Mouse (Mus musculus): ENCODE measurements around the gene Olfr312.
"Not testable (repeated sequence)": the region's sequence is repeated elsewhere in the genome, so short reads cannot be mapped to it uniquely, and the experiment has no call there.

Gene Olfr312

DNA sequence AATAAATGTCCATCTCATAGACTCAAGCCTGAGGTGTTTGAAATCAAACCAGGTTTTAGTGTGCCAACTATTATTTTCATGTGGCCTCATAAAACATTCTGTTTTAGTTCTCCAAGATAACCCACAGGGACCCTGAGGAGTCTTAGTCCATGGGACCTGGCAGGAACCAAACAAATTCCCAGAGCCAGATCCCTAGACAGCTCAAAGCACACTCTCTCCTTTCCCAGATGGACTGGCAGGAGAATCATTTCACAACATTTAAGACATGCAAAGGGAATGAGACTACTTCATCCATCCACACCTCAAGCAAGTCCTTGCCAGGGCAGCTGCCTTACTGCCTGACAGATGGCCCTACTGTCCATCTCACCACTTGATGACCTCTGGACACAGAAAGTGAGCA lies at the start of gene Olfr312:
Gene Olfr312, plus strand, starts transcription at position 301 of the 400 bp plus-strand sequence.
- in situ Hi-C loops (cut with MboI; ENCODE audit: low sequenced_read_pairs) = not testable (repeated sequence)

DNA sequence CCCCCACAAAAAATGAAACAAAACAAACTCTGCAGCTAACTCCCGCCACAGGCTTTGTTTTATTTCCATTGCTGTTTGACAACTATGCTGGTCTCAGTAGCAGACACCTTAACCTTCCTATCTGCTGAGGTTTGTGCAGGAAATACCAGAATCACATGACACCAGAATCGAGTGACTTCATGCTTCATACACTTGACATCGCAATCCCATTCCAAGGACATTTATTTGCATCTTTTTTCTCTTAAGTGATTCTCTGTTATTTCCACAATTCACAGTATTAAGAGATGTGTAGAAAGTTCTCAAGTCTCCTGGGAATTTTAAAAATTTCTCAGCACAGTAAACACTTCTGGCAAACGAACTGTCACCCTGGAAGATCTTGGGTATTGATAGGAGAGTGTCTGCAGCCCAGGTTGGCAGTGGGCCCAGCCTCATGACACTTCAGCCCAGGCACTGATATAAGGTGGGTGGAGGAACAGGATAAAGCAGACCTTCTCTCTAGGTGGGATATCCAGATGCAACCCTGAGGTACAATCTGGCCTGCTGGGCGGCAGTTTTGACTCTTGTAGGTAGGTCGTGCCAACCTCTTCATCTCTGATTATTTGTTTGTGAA lies 46.5 kb upstream of the Olfr312 start, which contains the start of gene Olfr314:
Gene Olfr314, plus strand, starts transcription at position 473 of the 610 bp plus-strand sequence.
- in situ Hi-C loops (cut with MboI; ENCODE audit: low sequenced_read_pairs) = no loop called here

DNA sequence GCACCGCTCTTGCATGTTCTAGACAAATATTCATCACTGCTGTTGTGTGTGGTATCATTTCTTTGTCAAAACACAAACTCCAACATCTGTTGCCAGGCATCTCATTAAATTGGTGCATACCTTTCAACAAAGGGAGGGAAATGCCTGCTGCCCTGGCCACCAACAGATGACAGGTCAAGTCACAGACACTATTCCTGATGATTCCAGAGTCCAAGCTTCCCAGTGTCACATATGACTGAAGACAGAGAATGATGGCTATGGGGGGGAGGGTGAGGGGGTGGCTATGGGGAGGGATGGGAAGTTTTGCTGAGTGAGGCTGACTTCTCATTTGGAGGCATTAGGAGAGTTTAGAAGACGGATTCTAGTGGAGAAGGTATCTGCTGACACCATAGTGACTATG lies 44.9 kb upstream of the Olfr312 start:
- in situ Hi-C loops (cut with MboI; ENCODE audit: low sequenced_read_pairs) = no loop called here

DNA sequence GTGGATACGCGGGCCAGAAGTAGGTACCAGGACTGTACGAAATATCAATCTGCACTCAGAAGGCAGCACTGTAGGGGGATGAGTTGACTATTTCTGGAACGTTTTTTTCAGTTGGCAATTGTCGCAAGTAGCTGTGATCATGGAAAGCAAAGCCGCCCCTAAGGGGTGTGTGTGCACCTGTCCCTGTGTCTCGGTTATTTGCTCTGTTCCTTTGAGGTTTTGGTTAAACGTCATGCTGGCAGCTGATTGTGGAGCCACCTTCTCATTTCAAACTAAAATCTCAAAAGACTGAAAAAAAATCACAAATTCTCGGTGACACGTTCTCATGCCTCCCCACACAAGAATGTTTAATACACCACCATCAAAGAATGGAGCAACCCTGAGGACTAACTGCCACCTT lies 41.4 kb upstream of the Olfr312 start:
- in situ Hi-C loops (cut with MboI; ENCODE audit: low sequenced_read_pairs) = no loop called here

DNA sequence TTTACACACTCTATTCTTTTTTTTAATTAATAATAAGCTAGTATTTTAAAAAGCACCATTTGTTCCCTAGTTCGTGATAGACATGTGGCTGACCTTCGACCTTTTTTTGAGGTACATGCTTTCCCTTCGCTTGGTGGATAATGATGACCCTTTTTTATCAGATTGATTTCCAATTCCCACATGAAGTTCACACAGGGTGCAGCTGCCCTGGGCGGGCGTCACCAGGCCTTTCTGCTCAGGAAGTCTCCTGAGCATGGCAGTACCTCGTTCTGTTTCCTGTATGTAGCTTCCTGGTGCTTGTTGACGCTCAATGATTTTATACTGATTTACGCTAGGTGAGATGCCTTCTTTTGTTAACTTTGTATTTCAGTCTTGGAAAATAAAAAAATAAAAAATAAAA lies 40.7 kb upstream of the Olfr312 start:
- in situ Hi-C loops (cut with MboI; ENCODE audit: low sequenced_read_pairs) = no loop called here

DNA sequence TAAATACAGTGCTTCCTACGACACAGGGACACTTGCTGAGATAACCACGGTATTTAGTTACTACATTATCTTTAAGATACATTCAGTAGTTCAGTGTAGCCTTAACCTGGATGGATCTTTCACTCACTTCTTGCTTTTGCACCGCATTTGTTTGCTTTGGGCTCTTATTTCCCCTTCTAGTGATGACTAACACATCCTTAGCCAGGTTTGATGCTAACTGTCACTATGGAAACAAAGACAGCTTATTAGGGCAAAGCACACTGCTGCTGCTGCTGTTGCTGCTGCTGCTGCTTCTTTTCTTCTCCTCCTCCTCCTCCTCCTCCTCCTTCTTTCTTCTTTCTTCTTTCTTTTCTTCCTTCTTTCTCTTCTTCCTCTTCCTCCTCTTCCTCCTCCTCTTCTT lies 39.5 kb upstream of the Olfr312 start:
- in situ Hi-C loops (cut with MboI; ENCODE audit: low sequenced_read_pairs) = no loop called here

DNA sequence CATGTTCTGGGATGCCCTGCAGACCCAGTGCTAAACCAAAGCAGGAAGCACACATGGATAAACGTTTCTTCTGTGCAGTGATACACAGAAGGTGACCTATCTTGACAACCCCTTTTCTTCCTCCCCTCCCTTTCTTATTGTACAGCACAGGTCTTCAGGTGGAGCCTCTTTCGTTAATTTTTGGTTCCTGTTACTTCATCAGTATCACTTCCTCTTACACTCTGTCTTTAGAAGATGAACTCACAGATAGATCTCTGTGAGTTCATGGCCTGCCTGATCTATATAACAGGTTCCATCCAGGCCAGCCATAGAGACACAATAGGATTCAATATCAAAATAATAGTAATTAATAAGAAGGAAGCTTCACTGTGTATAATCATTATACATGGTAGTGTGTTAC lies 39.0 kb upstream of the Olfr312 start:
- in situ Hi-C loops (cut with MboI; ENCODE audit: low sequenced_read_pairs) = no loop called here

DNA sequence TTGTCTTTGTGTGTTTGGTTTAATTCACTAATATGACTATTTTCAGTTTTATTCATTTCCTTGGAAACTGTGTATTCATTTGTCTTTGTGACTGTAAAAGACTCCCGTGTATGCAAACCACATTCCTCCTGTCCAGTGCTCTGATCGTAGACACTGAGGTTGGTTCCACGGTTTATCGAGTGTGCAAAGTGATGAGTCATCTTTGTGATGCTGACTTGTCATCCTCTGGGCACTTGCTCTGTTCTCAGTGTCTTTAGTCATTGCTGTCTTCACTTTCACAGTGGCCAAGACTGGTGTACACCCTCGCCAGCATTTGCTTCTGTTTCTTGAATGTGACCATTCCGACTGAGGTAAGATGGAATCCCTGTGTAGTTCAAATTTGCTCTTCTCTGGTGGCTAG lies 38.4 kb upstream of the Olfr312 start:
- in situ Hi-C loops (cut with MboI; ENCODE audit: low sequenced_read_pairs) = no loop called here

DNA sequence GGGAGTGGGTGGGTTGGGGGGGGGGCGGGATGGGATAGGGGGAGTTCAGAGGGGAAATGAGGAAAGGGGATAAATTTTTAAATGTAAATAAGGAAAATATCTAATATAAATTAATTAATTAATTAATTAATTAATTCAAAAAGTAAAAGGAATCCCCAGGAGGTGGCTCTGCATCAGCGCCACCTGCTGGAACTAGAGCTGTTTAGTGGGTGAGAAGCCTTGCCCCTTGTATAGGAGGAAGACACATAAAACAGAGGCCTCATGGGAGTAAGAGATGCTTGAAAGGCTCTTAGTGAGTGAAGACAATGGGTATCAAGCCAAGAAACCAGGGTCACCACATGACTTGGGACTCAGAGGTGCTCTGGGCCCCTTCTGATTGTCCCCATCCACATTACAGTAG lies 33.2 kb upstream of the Olfr312 start:
- in situ Hi-C loops (cut with MboI; ENCODE audit: low sequenced_read_pairs) = no loop called here

DNA sequence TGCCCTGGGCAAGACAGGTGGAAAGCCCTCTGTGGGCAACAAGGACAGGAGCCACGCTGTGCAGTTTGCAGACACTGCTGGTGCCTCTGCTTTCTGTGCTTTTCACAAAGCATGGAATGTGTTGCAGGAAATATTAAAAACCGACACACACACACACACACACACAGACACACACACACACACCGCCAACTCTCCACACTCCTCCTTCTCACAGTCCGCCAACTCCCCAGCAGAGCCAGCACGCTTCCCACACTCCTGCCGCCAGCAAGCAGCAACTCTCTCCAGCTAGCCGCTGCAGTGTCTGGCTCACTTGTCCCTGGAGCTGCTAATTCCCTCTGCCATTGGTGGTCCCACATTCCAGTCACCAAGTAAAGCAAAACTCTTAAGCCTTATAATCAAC lies 32.2 kb upstream of the Olfr312 start:
- in situ Hi-C loops (cut with MboI; ENCODE audit: low sequenced_read_pairs) = no loop called here

DNA sequence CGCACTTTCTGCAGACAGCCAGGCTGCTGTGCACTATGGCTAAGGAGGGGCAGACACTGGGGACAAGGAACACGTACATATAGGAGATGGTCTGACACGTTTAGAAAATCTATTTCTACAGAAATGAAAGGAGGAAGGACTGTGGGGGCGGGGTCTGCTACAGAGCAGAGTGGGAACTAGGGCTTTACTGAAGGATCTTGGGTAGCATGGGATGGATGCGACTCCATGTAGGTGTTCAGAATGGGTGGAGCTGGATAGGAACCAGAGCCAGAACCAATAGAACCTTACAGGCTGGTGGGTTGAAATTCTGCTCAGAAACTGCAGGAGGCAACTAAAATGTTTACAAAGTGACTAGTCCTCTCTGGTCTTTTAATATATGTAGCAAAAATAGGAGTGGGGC lies 29.3 kb upstream of the Olfr312 start:
- in situ Hi-C loops (cut with MboI; ENCODE audit: low sequenced_read_pairs) = no loop called here

DNA sequence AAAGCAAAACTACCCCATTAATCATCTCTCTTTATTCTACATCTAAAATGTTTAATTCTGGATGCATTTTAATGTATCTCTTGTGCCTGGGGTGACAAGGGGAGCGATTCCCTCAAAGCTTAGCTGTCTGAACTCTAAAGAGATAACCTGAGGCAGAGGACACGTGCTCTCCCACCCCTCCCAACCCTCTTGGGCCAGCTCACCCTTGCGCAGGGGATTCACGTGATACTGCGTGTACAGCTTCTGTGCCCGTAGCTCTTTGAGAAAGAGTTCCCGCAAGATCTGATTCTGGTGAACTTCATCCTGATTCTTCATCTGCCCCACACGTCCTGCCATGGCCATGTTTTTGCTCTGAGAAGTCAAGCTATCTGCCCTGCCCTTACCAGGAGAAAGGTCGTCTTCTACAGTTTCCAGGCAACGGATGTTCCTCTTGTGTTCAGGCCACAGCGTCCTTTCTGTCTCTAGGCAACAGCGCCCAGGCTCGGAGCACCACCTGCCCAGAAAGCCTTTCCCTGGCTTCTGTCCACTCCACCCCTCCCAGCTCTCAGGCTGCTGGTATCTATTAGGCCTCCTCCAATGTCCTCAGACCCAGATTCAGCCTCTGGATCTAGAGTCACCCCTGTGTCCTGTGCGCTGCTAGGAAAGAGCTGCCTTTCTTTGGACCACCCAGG lies 27.3 kb upstream of the Olfr312 start, which contains the start of gene Fam183b:
Gene Fam183b, minus strand, starts transcription at position 403 of the 671 bp plus-strand sequence.
- in situ Hi-C loops (cut with MboI; ENCODE audit: low sequenced_read_pairs) = no loop called here

DNA sequence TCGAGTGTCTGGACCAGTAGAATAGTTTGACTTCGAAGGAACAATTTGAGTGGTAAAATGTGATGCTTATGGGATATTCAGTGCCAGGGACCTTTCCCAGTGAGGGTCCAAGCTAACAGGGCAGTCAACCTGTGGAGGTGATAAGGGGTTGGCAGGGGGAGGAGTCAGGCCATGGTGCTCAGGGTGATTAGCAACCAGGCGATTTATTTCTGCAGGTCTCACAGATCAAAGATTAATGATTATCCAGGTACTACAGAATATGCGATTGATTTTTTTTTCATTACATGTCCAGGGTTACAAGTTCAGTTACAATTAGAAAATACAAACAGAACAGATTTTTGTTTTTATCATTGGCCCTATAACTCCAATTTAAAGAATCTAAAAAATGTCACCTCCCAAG lies 25.2 kb upstream of the Olfr312 start:
- in situ Hi-C loops (cut with MboI; ENCODE audit: low sequenced_read_pairs) = no loop called here

DNA sequence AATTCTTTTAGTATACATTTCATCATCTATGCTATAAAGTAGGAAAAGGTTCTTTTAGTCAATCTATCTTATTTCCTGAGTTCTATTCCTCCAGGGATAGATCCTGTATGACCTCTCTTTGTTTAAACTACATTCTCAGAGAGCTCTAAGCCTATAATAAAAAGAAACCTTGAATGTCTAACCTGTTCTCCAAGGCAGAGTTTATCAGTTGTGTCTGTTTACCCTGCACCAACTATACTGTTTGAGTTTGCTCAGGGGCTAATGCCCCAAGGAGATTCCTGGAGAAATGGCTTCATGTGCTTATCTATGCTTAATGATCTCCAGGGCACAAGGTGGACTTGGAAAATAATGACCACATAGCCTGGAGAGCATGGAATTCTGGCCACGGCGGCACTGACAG lies 24.6 kb upstream of the Olfr312 start:
- in situ Hi-C loops (cut with MboI; ENCODE audit: low sequenced_read_pairs) = no loop called here

DNA sequence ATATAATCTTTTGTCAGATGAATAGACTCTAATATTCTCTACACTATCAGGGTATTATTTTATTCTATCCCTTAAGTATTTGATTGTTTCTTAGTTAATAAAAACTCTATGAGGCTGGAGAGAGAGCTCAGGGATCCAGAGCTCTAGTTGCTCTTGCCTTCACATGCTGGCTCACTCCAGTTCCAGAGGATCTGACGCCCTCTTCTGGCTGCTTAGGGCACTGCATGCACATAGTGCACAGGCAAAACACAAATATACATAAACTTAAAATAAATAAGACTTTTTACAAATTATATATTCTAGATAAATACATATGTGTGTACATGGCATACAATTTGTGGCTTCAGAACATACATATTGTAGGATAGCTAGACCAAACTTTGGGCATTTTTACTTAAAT lies 17.0 kb upstream of the Olfr312 start:
- in situ Hi-C loops (cut with MboI; ENCODE audit: low sequenced_read_pairs) = no loop called here

DNA sequence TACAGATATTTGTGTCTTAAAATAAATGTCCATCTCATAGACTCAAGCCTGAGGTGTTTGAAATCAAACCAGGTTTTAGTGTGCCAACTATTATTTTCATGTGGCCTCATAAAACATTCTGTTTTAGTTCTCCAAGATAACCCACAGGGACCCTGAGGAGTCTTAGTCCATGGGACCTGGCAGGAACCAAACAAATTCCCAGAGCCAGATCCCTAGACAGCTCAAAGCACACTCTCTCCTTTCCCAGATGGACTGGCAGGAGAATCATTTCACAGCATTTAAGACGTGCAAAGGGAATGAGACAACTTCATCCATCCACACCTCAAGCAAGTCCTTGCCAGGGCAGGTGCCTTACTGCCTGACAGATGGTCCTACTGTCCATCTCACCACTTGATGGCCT lies 14.3 kb upstream of the Olfr312 start, which contains the start of gene Olfr313:
Gene Olfr313, plus strand, starts transcription at position 301 of the 400 bp plus-strand sequence.
- in situ Hi-C loops (cut with MboI; ENCODE audit: low sequenced_read_pairs) = not testable (repeated sequence)

DNA sequence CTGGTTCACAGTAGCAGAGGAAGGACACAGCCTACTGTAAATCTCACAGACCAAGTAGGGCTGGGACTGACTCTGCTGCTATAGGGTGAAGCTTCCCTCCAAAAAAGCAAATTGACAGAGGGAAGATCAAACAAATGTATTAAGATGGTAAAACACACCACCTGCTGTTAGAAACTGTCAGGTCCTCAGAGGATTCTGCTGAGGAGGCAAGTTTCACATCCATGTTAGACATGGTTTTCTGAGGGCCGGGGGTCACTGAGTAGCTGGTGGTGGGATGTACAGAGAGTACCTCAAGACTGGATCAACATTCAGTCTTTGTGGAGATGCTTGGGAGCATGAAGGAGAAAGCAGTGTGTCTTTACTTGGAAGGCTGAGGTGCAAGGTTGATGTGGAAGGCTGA lies 13.4 kb upstream of the Olfr312 start:
- in situ Hi-C loops (cut with MboI; ENCODE audit: low sequenced_read_pairs) = no loop called here

DNA sequence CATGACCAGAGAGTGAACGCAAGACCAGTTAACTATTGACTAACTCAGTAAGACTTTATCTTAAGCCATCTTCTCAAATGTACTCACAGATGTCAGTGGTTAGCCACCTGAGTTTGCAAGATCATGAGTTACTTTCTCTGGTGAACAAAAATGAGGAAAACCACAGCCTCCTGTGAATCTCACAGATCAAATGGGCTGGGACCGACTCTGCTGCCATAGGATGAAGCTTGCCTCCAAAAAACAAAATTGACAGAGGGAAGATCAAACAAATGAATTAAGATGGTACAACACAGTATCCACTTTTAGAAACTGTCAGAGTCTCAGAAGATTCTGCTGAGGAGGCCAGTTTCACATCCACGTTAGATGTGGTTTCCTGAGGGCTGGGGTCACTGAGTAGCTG lies 727 bp downstream of the Olfr312 start:
- in situ Hi-C loops (cut with MboI; ENCODE audit: low sequenced_read_pairs) = no loop called here

DNA sequence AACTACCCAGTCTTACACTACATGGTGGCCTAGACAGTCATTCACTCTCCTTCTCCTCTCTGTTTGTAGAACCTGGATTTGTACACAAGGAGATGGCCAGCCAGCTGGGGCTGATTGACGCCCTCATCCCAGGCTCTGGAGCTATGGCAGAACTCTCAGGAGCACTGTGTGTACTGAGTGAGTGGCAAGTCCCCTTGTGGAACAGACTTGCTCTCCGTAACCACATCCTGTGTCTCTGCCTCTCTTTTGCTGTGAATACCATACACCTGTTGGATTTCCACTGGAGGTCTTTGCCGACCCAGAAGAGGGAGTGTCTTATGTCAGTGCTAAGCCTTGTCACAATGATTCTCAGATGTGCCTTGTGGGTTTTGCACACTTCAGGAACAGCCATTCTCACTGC lies 3.5 kb downstream of the Olfr312 start:
- in situ Hi-C loops (cut with MboI; ENCODE audit: low sequenced_read_pairs) = not testable (repeated sequence)

DNA sequence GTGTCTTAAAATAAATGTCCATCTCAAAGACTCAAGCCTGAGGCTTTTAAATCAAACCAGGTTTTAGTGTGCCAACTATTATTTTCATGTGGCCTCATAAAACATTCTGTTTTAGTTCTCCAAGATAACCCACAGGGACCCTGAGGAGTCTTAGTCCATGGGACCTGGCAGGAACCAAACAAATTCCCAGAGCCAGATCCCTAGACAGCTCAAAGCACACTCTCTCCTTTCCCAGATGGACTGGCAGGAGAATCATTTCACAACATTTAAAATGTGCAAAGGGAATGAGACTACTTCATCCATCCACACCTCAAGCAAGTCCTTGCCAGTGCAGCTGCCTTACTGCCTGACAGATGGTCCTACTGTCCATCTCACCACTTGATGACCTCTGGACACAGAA lies 9.9 kb downstream of the Olfr312 start, which contains the start of gene Olfr311:
Gene Olfr311, plus strand, starts transcription at position 301 of the 400 bp plus-strand sequence.
- in situ Hi-C loops (cut with MboI; ENCODE audit: low sequenced_read_pairs) = not testable (repeated sequence)

DNA sequence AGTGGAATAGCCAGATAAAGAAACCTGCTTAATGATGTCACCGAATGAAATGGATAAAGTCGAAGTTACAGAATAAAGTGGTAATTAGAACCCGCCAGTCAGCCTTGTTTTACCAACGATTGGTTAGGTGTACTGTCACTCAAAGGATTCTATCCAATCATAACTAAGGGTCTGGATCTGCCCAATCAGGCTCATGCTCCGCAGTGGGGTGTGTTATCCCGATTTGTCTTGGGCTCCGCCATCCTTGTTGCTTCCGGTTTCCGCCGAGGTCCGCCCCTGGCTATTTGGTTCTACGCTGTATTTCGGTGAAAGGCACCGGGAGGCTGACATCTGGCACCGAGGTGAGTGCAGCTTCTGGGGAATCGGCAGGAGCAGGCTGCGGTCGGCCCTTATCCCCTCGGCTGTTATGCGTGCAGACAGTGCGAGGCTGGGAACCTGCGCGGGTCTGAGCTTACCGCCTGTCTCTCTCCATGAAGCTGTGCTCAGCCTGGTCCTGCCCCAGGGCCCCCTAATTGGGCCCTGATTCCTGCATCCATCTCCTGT lies 18.0 kb downstream of the Olfr312 start, which contains the start of gene Gm12258:
Gene Gm12258, plus strand, starts transcription at position 240 of the 543 bp plus-strand sequence.
- in situ Hi-C loops (cut with MboI; ENCODE audit: low sequenced_read_pairs) = no loop called here

DNA sequence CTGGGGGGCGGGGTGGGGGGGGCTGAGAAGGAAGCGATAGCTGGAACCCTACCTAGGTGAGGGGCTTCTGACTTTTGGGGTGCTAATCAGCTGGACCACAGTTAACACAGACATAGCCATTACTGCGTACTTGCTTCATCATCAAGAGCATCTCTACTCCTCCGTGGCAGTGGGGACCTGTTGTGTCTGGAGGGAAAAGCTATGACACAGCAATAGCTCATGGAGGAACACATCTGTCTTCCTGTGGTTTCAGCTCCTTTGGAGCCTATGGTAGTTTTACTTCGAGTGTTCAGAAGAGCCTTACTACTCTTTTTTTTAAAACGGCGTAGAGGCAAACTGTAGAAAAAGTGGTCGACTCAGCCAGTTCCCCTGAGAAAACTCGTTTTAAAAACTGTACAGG lies 18.6 kb downstream of the Olfr312 start:
- in situ Hi-C loops (cut with MboI; ENCODE audit: low sequenced_read_pairs) = no loop called here

All from CH12F3 (cell line).